Mouse (Mus musculus) embryonic fibroblast, embryonic 13.5 days (primary cell): ENCODE results near the gene Tkt. TPM values are rescaled to one million over a fixed set of nuclear protein-coding genes. Genes with fewer than 3 reads are reported as not detected.
A peak's percentile ranks its signal among the peaks of the same experiment; 100 is the strongest.

Experiments
- H3K27ac ChIP-seq: 2 replicates; pipeline ENCODE4 v1.5.1; 2012; ENCODE audit warnings: low read length, control low read depth, inconsistent platforms; ENCODE audit not compliant: insufficient read depth
- H3K4me1 ChIP-seq: 2 replicates; pipeline ENCODE4 v1.6.1; 2011; ENCODE audit warnings: low read length; ENCODE audit not compliant: control insufficient read depth, insufficient read depth
- H3K4me3 ChIP-seq: 2 replicates; pipeline ENCODE4 v1.5.1; 2011; ENCODE audit warnings: mild to moderate bottlenecking, control low read depth, low read length; ENCODE audit not compliant: insufficient read depth
- CTCF ChIP-seq: IDR thresholded peaks from 2 replicates; pipeline ENCODE4 v1.5.1; 2011; ENCODE audit warnings: mild to moderate bottlenecking, control low read depth, low read length, moderate library complexity, borderline replicate concordance; ENCODE audit not compliant: insufficient read depth
- POLR2A ChIP-seq: IDR thresholded peaks from 2 replicates; pipeline ENCODE4 v1.6.1; 2011; ENCODE audit warnings: low read depth, mild to moderate bottlenecking, control low read depth, low read length, moderate library complexity
- polyA plus RNA-seq: library from polyadenylated mRNA; stranded (reverse); fragments of >200 nt; gene quantifications from 2 replicates; pipeline ENCODE4 v1.2.4, GENCODE M21; 2011; ENCODE audit warnings: low read depth; ENCODE audit not compliant: missing spikeins, insufficient read length

Gene Tkt
- polyA plus RNA-seq, result 288 and 417 TPM in 2 replicates

DNA sequence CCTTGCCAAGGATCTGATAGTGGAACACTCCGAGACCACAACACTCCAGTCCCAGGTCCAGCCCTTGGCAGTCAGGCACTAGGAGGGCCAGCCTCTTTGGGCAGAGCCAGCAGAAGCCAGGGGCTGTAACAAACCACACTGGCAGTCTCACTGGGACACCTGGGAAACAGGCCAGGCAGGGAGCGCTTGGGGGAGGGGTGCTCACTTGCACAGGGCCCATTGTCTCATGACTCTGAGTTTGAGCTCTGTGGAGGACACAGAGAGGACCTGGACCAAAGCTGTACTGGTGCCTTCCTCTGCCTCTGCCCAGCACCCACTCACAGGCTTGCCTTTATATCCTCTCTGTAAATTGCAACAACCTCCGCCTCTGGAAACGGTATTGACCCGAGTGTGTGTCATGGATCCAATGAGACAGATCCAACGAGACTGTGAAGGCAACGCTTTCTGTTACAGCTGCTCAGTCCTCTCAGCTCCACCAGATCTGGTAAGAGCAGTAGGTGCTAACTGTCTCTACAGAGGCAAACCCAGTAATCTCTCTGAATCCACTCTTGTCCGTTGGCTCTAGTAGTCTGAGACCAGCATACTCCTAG, at the start of gene Tkt:
Tkt (plus strand) TSS at position 229 of the 590 bp plus-strand sequence.
- peak within 1 kb of the TSS; percentile 69 for H3K27ac ChIP-seq
- TF ChIP-seq CTCF, result no peak
- peak; percentile 44 for TF ChIP-seq POLR2A
- H3K4me1 ChIP-seq, result peaks cover 16% of the 10 kb centered on the region
- H3K4me3 ChIP-seq, result peak within 1 kb of the TSS; percentile 62

DNA sequence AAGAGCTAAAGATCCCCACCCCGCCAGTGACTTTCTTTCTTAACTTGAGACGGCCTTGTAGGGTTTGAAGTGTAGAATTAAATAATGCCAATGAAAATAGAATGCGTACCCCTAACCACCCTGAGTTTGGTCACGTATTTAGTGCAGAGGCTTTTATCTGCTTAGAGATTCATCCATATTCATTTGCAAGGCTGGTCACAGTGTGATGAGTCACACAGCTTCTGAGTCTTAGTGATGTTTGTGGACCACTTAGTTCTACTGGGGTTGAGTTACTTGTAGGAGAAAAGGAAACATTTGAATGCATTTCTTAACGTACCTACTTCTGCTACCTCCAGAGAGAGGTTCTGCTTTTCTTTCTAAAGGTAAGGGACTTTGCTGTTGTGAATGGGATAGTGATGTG, 43.2 kb upstream of the Tkt start:
- TF ChIP-seq CTCF (no peak), POLR2A (no peak)
- no peak overlapping the region for H3K27ac ChIP-seq
- H3K4me3 ChIP-seq, result no peak overlapping the region
- no peaks in the 10 kb centered on the region; the same call in 1 of the 2 replicates for H3K4me1 ChIP-seq

GRCm38 (mm10) chr14:30510214-30510763, 37.9 kb upstream of the Tkt start:
- H3K4me3 ChIP-seq, result no peak overlapping the region
- H3K27ac ChIP-seq, result no peak overlapping the region
- no peaks in the 10 kb centered on the region for H3K4me1 ChIP-seq
- TF ChIP-seq POLR2A (no peak), CTCF (no peak)

DNA sequence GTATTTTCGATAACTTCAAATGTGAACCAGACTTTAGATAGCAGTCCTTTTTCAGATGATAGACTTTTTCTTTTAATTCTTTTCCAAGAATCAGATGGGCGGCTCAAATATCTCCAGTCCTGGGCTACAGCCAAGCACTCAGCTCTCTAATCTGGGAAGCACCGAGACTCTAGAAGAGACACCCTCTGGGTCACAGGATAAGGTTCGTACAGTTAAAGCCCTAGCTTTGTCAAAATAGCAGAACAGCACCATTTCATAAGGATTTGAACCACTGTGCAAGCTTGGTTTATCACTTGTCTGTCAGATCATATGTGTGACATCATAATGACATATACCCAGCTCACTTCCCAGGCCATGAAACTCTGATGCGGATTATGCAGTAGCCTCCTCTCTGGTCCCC, 35.3 kb upstream of the Tkt start:
- TF ChIP-seq POLR2A, result no peak
- no peak for TF ChIP-seq CTCF
- no peak overlapping the region for H3K27ac ChIP-seq
- no peaks in the 10 kb centered on the region for H3K4me1 ChIP-seq
- H3K4me3 ChIP-seq, result no peak overlapping the region

DNA sequence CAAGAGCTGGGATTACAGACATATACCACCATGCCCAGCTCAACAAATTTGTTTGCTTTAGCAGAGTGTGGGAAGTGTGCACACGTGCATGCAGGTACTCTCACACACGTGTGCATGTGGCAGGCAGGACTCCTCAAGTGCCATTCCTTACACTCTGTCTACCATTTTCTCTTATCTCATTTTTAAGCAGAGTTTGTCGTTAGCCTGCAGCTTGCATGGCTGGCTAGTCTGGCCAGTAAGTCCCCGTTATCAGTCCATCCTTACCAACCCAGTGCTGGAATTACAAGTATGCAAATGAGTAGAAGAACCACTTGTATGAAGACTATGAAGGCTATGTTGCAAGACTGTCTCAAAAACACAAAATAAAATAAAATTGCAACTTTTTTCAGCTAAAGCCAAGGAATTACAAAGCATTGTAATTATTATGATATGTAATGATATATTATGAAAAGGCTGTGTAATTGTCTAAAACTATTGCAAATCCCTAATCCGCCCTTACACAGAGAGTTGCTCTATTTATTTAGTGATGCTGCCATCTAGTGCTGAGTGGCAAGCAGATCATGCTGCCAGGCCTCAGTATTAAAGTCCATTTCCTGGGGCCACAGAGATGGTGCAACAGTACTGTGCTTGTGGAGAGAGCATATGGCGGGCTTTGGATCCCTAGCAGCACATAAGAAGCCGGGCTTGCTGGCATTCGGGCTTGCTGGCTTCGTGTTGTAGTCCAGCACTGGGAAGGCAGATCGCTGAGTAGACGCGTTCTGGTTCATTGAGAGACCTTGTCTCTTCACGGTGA, 32.0 kb upstream of the Tkt start:
- Histone ChIP-seq H3K4me3 (no peak overlapping the region), H3K27ac (no peak overlapping the region), H3K4me1 (no peaks in the 10 kb centered on the region)
- TF ChIP-seq CTCF (peak; percentile 37; the same call in 1 of the 2 replicates), POLR2A (no peak)

GRCm38 (mm10) chr14:30519323-30519722, 28.8 kb upstream of the Tkt start:
- no peaks in the 10 kb centered on the region for H3K4me1 ChIP-seq
- TF ChIP-seq POLR2A, result no peak
- no peak for TF ChIP-seq CTCF

DNA sequence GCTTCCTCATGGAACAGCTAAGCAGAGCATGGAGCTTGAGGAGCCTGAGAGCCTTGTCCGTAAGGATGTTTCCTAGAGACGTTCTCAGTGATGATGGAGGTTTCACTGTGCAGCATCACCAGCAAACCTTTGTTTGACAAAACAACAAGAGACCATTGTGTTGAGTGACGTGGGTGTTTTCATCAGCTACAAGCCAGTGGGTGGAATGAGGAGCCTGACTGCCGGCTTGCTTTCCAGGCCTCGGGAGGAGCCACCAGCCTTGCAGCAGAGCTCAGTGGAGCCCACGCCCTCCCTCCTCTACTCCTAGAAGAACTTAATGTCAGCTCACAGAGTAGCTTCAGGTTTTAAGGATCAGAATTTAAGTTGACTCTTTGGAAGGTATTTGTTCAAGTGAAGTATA, 24.8 kb upstream of the Tkt start:
- Histone ChIP-seq H3K27ac (no peak overlapping the region), H3K4me3 (no peak overlapping the region), H3K4me1 (no peaks in the 10 kb centered on the region)
- TF ChIP-seq CTCF, result no peak
- no peak for TF ChIP-seq POLR2A

More at GRCm38 (mm10) chr14:30519323-30519722, 28.8 kb upstream of the Tkt start:
- H3K4me3 ChIP-seq, result no peak overlapping the region
- H3K27ac ChIP-seq, result no peak overlapping the region

GRCm38 (mm10) chr14:30528392-30528791, 19.8 kb upstream of the Tkt start:
- Histone ChIP-seq H3K27ac (no peak overlapping the region), H3K4me1 (peaks cover 4% of the 10 kb centered on the region; the same call in 1 of the 2 replicates), H3K4me3 (no peak overlapping the region)
- TF ChIP-seq CTCF (no peak), POLR2A (no peak)

DNA sequence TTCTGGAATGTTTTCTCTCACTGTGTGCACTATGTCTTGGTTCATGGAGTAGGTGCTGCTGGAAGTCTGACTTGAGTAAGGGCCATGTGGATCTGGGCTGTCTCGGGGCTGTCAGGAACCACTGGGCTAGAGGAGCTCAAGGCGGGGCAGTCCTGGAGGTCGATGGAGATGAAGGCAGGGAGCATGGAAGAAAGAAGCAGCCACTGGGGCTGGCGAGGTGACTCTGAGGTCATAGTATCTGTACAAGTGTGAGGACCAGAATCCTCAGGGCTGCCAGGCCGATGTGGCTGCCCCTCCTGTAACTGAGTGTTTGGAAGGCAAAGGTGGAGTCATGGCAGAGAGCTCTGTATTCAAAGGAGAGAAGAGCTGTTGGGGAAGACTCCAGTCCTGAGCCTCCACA, 19.2 kb upstream of the Tkt start:
- H3K27ac ChIP-seq, result no peak overlapping the region
- TF ChIP-seq POLR2A, result no peak
- TF ChIP-seq CTCF, result no peak
- peaks cover 4% of the 10 kb centered on the region; the same call in 1 of the 2 replicates for H3K4me1 ChIP-seq
- H3K4me3 ChIP-seq, result no peak overlapping the region

- TF ChIP-seq POLR2A (no peak), CTCF (no peak)
- no peak overlapping the region for H3K4me3 ChIP-seq
- no peak overlapping the region for H3K27ac ChIP-seq
- H3K4me1 ChIP-seq, result peaks cover 7% of the 10 kb centered on the region; the same call in 1 of the 2 replicates
These were observed 18.7 kb upstream of the Tkt start for GRCm38 (mm10) chr14:30529454-30529853.
